Mouse (Mus musculus) erythroblast, embryonic 14.5 days (primary cell): ENCODE data around the gene Rdh16f1.

Experiments
- GATA1 ChIP-seq: IDR thresholded peaks from 2 replicates; pipeline ENCODE4 v1.6.1; 2012; ENCODE audit warnings: low read length, inconsistent platforms, mixed read lengths
- TAL1 ChIP-seq: IDR thresholded peaks from 3 replicates; pipeline ENCODE4 v1.6.1; 2012; ENCODE audit warnings: low read length, inconsistent platforms, mixed read lengths

GRCm38 (mm10) chr10:127738151-127738882 is 21.3 kb upstream of the Rdh16f1 start:
- no peak for TF ChIP-seq TAL1
- no peak for TF ChIP-seq GATA1
